Mouse (Mus musculus): Measurements from ENCODE around the gene Wnt4.

GRCm38 (mm10) chr4:137306991-137307706 lies 29.9 kb downstream of the Wnt4 start:
- TF ChIP-seq MYC (IDR thresholded peaks at IDR 0.05; ENCODE audit: low read depth, low read length) (no peak), CTCF (IDR thresholded peaks at IDR 0.05 in 2 of 3, conservative IDR thresholded peaks at IDR 0.05 in 1 of 3; ENCODE audit: control insufficient read depth in 1 of 3, insufficient read depth in 1 of 3, low read depth in 2 of 3, low read length in 3 of 3, poor library complexity in 1 of 3, severe bottlenecking in 1 of 3) (no peak), CHD2 (IDR thresholded peaks at IDR 0.05; ENCODE audit: low read length) (no peak), USF2 (IDR thresholded peaks at IDR 0.05; ENCODE audit: borderline replicate concordance in 1 of 2, insufficient read depth in 1 of 2, low read depth in 1 of 2, low read length in 2 of 2) (no peak), POLR2A (IDR thresholded peaks at IDR 0.05; ENCODE audit: control insufficient read depth in 1 of 2, insufficient read depth in 1 of 2, low read depth in 1 of 2, low read length in 2 of 2, poor library complexity in 1 of 2) (no peak), EP300 (IDR thresholded peaks at IDR 0.05; ENCODE audit: low read depth in 1 of 2, low read length in 2 of 2) (no peak), ZMIZ1 (IDR thresholded peaks at IDR 0.05; ENCODE audit: low read depth, low read length) (no peak), POLR2AphosphoS2 (IDR thresholded peaks at IDR 0.05; ENCODE audit: low read length) (no peak), ETS1 (IDR thresholded peaks at IDR 0.05; ENCODE audit: low read depth, low read length) (no peak), MEF2A (IDR thresholded peaks at IDR 0.05; ENCODE audit: extremely low read depth, insufficient replicate concordance, low read depth, low read length, poor library complexity, severe bottlenecking) (no peak), ELF1 (IDR thresholded peaks at IDR 0.05; ENCODE audit: low read depth, low read length) (no peak), USF1 (IDR thresholded peaks at IDR 0.05; ENCODE audit: low read depth, low read length) (no peak)

All from MEL (cell line).